Mouse (Mus musculus): Measurements from ENCODE around the gene Rac1. TPM values are rescaled to one million over a fixed set of nuclear protein-coding genes. Genes with fewer than 3 reads are reported as not detected.
"Not testable (repeated sequence)": the region's sequence is repeated elsewhere in the genome, so short reads cannot be mapped to it uniquely, and the experiment has no call there.

The Rac1 gene
- polyA plus RNA-seq, 1 experiment from 2014 or later = 256 TPM

GRCm38 (mm10) chr5:143504453-143504852, 23.4 kb downstream of the Rac1 start:
- Histone ChIP-seq H3K9ac (no peak overlapping the region), H3K4me2 (no peak overlapping the region), H3K27ac (no peak overlapping the region), H3K9me3 (replicated peaks) (no peaks in the 10 kb centered on the region), H3K36me3 (peaks cover 91% of the 10 kb centered on the region), H3K4me1 (peaks cover 21% of the 10 kb centered on the region), H3K4me3 (no peak overlapping the region), H3K27me3 (replicated peaks) (no peaks in the 10 kb centered on the region)
- no peak for ATAC-seq
- 53% methylated on average over 3 of the region's 3 CpGs for WGBS (ENCODE audit: insufficient replicate concordance)

GRCm38 (mm10) chr5:143503740-143504139, 24.1 kb downstream of the Rac1 start:
- Histone ChIP-seq H3K27ac (no peak overlapping the region), H3K4me1 (peaks cover 19% of the 10 kb centered on the region), H3K4me2 (no peak overlapping the region), H3K9ac (no peak overlapping the region), H3K9me3 (replicated peaks) (no peaks in the 10 kb centered on the region), H3K27me3 (replicated peaks) (no peaks in the 10 kb centered on the region), H3K4me3 (no peak overlapping the region), H3K36me3 (peaks cover 92% of the 10 kb centered on the region)
- WGBS (ENCODE audit: insufficient replicate concordance) = 87% methylated on average over 6 of the region's 6 CpGs
- no peak for ATAC-seq

DNA sequence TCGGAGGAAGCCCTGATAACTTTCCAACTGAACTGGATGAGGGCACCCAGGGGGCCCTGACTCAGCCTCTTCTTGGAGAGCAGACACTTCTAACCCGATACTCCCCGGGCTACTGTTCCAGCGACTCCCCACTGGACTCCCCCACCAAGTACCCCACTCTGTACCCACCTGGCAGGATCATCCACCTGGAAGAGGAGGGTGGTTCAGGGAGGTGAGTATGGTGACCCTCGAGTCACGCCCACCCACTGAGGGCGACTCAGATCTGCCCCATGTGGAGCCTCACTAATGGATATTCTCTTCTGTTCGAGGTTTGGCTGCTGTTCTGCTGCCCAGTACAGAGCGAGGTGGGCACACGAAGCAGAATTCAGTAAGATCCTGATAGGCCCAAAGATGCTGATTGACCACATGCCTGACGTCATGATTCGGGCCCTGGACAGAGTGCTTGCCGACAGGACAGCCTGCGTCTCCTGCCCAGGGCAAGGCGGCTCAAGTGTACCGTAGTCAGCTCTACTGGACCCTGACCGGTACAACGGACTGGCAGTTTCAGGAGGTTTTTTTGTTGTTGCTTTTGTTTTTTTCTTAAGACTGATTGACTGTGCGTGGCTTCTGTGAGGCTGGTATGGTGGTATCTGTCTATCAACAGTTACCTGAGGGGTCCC, 24.8 kb downstream of the Rac1 start:
- no peak overlapping the region for H3K27ac ChIP-seq
- no peak overlapping the region for H3K4me3 ChIP-seq
- WGBS (ENCODE audit: insufficient replicate concordance) = 84% methylated on average over 19 of the region's 19 CpGs
- H3K4me1 ChIP-seq = peaks cover 12% of the 10 kb centered on the region
- H3K36me3 ChIP-seq = peaks cover 92% of the 10 kb centered on the region
- H3K9me3 ChIP-seq (replicated peaks) = no peaks in the 10 kb centered on the region
- no peak overlapping the region for H3K9ac ChIP-seq
- ATAC-seq = no peak
- no peaks in the 10 kb centered on the region for H3K27me3 ChIP-seq (replicated peaks)
- no peak overlapping the region for H3K4me2 ChIP-seq

DNA sequence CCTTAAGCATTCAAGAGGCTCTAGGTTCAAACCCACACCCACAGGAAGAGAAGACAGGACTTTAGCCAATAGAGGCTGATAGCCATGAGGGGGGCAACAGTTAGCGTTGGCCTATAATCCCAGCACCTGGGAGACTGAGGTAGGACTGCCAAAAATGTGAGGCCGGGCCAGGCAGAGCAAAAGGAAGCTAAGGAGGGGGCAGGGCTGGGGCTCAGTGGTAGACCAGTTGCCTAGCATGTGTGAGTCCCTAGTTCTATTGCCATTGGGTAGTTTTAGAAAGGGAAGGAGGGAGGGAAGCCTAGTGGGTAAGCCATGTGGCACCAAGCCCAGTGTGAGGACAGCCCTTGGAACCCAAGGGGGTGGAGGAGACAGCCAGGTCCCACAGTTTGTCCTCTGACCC, 26.2 kb downstream of the Rac1 start:
- H3K4me1 ChIP-seq = 0 out of 2 replicates have a peak, but pooled peaks cover 5% of the 10 kb centered on the region
- ATAC-seq = no peak

GRCm38 (mm10) chr5:143501140-143501539, 26.7 kb downstream of the Rac1 start:
- Histone ChIP-seq H3K4me1 (0 out of 2 replicates have a peak, but pooled peaks cover 5% of the 10 kb centered on the region), H3K9me3 (replicated peaks) (no peaks in the 10 kb centered on the region), H3K4me2 (no peak overlapping the region), H3K27me3 (replicated peaks) (no peaks in the 10 kb centered on the region), H3K9ac (no peak overlapping the region), H3K4me3 (no peak overlapping the region), H3K27ac (no peak overlapping the region), H3K36me3 (peaks cover 88% of the 10 kb centered on the region)
- WGBS (ENCODE audit: insufficient replicate concordance) = 82% methylated on average over 8 of the region's 8 CpGs
- no peak for ATAC-seq

More for the DNA sequence above, 26.2 kb downstream of the Rac1 start:
- Histone ChIP-seq H3K4me3 (no peak overlapping the region), H3K27me3 (replicated peaks) (no peaks in the 10 kb centered on the region), H3K27ac (no peak overlapping the region), H3K9me3 (replicated peaks) (no peaks in the 10 kb centered on the region), H3K9ac (no peak overlapping the region), H3K36me3 (peaks cover 88% of the 10 kb centered on the region), H3K4me2 (no peak overlapping the region)
- WGBS (ENCODE audit: insufficient replicate concordance) = 60% methylated on average over 2 of the region's 2 CpGs

- not testable (repeated sequence) for H3K4me3 ChIP-seq; H3K4me1 ChIP-seq; ATAC-seq; H3K27ac ChIP-seq; H3K27me3 ChIP-seq (replicated peaks); H3K9ac ChIP-seq; H3K9me3 ChIP-seq (replicated peaks); H3K4me2 ChIP-seq
- 89% methylated on average over 14 of the region's 14 CpGs for WGBS (ENCODE audit: insufficient replicate concordance)
- H3K36me3 ChIP-seq = peaks cover 88% of the 10 kb centered on the region
Observed at GRCm38 (mm10) chr5:143500711-143501110, 27.1 kb downstream of the Rac1 start.

DNA sequence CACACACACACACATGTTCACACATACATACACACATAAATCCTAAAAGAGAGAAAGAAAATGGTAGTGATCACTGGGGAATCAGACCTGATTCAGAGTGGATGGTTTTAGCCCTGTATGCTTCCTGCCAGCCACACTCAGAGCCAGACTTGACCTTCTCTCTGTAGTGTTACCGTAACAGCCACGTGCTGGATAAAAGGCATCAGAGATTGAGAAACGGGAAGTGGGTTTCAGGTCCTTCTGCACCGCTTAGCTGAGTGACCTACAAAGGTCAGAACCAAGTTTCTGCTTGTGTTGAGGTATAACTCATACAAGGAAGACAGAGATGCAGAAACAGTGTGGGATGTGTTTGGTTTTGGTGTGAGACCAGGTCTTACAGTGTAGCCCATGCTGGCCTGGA, 28.1 kb downstream of the Rac1 start:
- ATAC-seq = no peak
- Histone ChIP-seq H3K27ac (no peak overlapping the region), H3K9ac (no peak overlapping the region), H3K4me3 (no peak overlapping the region), H3K4me1 (0 out of 2 replicates have a peak, but pooled peaks cover 5% of the 10 kb centered on the region), H3K27me3 (replicated peaks) (no peaks in the 10 kb centered on the region), H3K36me3 (peaks cover 88% of the 10 kb centered on the region), H3K4me2 (no peak overlapping the region), H3K9me3 (replicated peaks) (no peaks in the 10 kb centered on the region)
- 46% methylated on average over 4 of the region's 4 CpGs for WGBS (ENCODE audit: insufficient replicate concordance)

DNA sequence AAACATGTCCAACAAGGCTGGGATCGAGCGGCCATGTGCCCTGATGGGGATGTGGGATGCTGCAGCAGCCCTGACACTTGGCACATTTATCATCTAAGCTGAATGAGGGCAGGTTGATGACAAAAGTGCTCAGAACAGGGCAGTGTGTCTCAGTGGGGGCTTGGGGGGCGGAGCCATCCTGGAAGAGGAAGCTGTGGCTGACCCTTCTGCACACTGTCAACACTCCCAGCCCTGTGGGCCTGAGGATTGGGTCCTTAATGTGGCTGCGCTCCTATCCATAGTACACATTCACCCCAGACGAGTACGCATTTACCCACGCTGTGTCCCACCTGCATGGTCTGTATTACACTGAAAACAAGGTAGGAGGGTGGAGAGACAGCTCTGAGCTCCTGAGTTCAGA, 28.6 kb downstream of the Rac1 start:
- ATAC-seq = no peak
- H3K27ac ChIP-seq = no peak overlapping the region
- no peaks in the 10 kb centered on the region for H3K27me3 ChIP-seq (replicated peaks)
- WGBS (ENCODE audit: insufficient replicate concordance) = 74% methylated on average over 7 of the region's 7 CpGs
- peaks cover 88% of the 10 kb centered on the region for H3K36me3 ChIP-seq
- no peaks in the 10 kb centered on the region for H3K9me3 ChIP-seq (replicated peaks)
- no peak overlapping the region for H3K4me2 ChIP-seq
- H3K9ac ChIP-seq = no peak overlapping the region
- 0 out of 2 replicates have a peak, but pooled peaks cover 5% of the 10 kb centered on the region for H3K4me1 ChIP-seq
- H3K4me3 ChIP-seq = no peak overlapping the region

- H3K4me3 ChIP-seq = no peak overlapping the region
- H3K4me1 ChIP-seq = 0 out of 2 replicates have a peak, but pooled peaks cover 5% of the 10 kb centered on the region
- WGBS (ENCODE audit: insufficient replicate concordance) = 66% methylated on average over 3 of the region's 3 CpGs
- H3K36me3 ChIP-seq = peaks cover 88% of the 10 kb centered on the region
- no peaks in the 10 kb centered on the region for H3K27me3 ChIP-seq (replicated peaks)
- ATAC-seq = no peak
- no peak overlapping the region for H3K4me2 ChIP-seq
- no peaks in the 10 kb centered on the region for H3K9me3 ChIP-seq (replicated peaks)
- no peak overlapping the region for H3K27ac ChIP-seq
- H3K9ac ChIP-seq = no peak overlapping the region
Observed at GRCm38 (mm10) chr5:143497451-143497850, 30.4 kb downstream of the Rac1 start.

DNA sequence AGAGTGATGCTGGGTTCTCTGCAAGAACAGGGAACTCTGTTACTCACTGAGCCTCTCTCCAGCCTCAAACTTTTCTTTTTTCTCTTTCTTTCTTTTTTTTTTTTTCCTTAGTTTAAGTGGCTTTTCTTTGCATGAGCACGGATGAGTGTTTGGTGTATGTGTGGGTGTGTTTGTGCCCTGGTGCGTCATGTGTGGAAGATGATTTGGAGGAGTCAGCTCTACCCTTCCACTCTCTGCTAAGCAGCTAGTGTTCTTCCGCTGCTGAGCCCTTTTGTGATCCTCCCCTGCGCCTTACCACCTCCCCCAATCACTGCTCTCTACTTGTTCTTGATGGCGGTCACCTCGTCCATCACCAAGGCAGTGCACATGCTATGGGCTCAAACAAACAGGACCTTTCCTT, 32.1 kb downstream of the Rac1 start:
- no peak overlapping the region for H3K4me3 ChIP-seq
- 87% methylated on average over 6 of the region's 6 CpGs for WGBS (ENCODE audit: insufficient replicate concordance)
- H3K27me3 ChIP-seq (replicated peaks) = no peaks in the 10 kb centered on the region
- no peak for ATAC-seq
- peaks cover 87% of the 10 kb centered on the region for H3K36me3 ChIP-seq
- H3K9me3 ChIP-seq (replicated peaks) = no peaks in the 10 kb centered on the region
- H3K4me1 ChIP-seq = 0 out of 2 replicates have a peak, but pooled peaks cover 5% of the 10 kb centered on the region
- H3K27ac ChIP-seq = no peak overlapping the region
- no peak overlapping the region for H3K4me2 ChIP-seq
- H3K9ac ChIP-seq = no peak overlapping the region

- Histone ChIP-seq H3K9ac (no peak overlapping the region), H3K4me3 (no peak overlapping the region), H3K4me1 (0 out of 2 replicates have a peak, but pooled peaks cover 6% of the 10 kb centered on the region), H3K27me3 (replicated peaks) (no peaks in the 10 kb centered on the region), H3K4me2 (no peak overlapping the region), H3K36me3 (peaks cover 93% of the 10 kb centered on the region), H3K9me3 (replicated peaks) (no peaks in the 10 kb centered on the region), H3K27ac (no peak overlapping the region)
- no peak for ATAC-seq
- WGBS (ENCODE audit: insufficient replicate concordance) = 82% methylated on average over 10 of the region's 10 CpGs
Observed at GRCm38 (mm10) chr5:143493163-143493562, 34.7 kb downstream of the Rac1 start.

GRCm38 (mm10) chr5:143491736-143492135, 36.1 kb downstream of the Rac1 start:
- no peak for ATAC-seq
- Histone ChIP-seq H3K36me3 (peaks cover 96% of the 10 kb centered on the region), H3K9me3 (replicated peaks) (no peaks in the 10 kb centered on the region), H3K4me1 (0 out of 2 replicates have a peak, but pooled peaks cover 6% of the 10 kb centered on the region), H3K4me3 (no peak overlapping the region), H3K9ac (no peak overlapping the region), H3K27me3 (replicated peaks) (no peaks in the 10 kb centered on the region), H3K4me2 (no peak overlapping the region), H3K27ac (no peak overlapping the region)
- WGBS (ENCODE audit: insufficient replicate concordance) = 80% methylated on average over 4 of the region's 4 CpGs

All from liver, embryonic 12.5 days (tissue).